ENCODE assay signal across 8 mouse cellular contexts in the genomic region with DNA sequence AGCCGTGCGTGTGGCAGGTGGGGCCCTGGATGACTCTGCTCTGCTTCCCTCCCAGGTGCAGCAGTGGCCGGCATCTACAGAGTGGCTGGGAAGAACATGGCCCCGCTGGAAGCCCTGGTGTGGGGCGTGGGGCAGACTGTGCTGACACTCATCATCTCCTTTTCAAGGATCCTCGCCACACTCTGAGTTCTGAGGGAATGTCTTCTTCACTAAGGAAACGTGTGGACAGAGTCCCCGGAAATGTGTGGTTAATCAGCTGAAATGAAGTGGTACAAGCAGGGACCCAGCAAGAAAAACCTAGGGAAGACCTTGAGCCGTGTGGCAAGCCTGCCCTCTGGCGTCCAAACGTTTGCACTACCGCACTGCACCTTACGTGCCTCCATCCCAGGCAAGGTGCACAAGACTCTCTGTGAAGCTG. TPM values are rescaled to one million over a fixed set of nuclear protein-coding genes. Genes with fewer than 3 reads are reported as not detected.
DNase-seq lines count a peak whose midpoint lies in the region; ATAC-seq and TF ChIP-seq lines count a peak whose summit lies in the region.

No protein-coding gene starts in this region.

- no peaks in the 10 kb centered on the region for H3K36me3 ChIP-seq in embryonic facial prominence, embryonic 11.5 days (replicated peaks; ENCODE audit: control insufficient read depth, insufficient read depth, low read depth, low read length)
- peaks cover 20% of the 10 kb centered on the region for H3K36me3 ChIP-seq in liver, postnatal 0 days (replicated peaks; ENCODE audit: insufficient read depth, low read length)

- H3K4me2 ChIP-seq in embryonic facial prominence, embryonic 11.5 days (ENCODE audit: low read depth, low read length) = no peak overlapping the region
- no peak overlapping the region for H3K4me2 ChIP-seq in liver, postnatal 0 days (ENCODE audit: low read depth, low read length)

- no peak for TF ChIP-seq EP300 in liver, postnatal 0 days (IDR thresholded peaks at IDR 0.05; ENCODE audit: low read depth)

- peak; percentile 70 for DNase-seq in adrenal gland, postnatal 25 days
- DNase-seq in embryonic facial prominence, embryonic 11.5 days (ENCODE audit: low spot score) = peak; percentile 79
- DNase-seq in heart, adult 9 months (ENCODE audit: low spot score in 2 of 2) = peak; percentile 54 to 60
- DNase-seq in kidney, postnatal 10 days = peak; percentile 82
- peak; percentile 82 for DNase-seq in liver, postnatal 0 days
- peak; percentile 82 for DNase-seq in thymus, postnatal 0 days (ENCODE audit: low spot score)

- H3K9me3 ChIP-seq in embryonic facial prominence, embryonic 11.5 days (replicated peaks; ENCODE audit: control insufficient read depth, low read length) = no peaks in the 10 kb centered on the region
- no peaks in the 10 kb centered on the region for H3K9me3 ChIP-seq in liver, postnatal 0 days (ENCODE audit: low read length)

- peak; percentile 86 for ATAC-seq in CD4-positive, CD25-positive, alpha-beta regulatory T cell, adult 4 months
- ATAC-seq in embryonic facial prominence, embryonic 11.5 days (replicated peaks; ENCODE audit: insufficient number of reproducible peaks, low FRiP score, low TSS enrichment, low read depth) = no peak
- ATAC-seq in liver, postnatal 0 days = peak; percentile 64
- ATAC-seq in neutrophil, adult 5-6 weeks (ENCODE audit: extremely low read depth, insufficient number of reproducible peaks, low FRiP score, poor library complexity, severe bottlenecking) = peak; percentile 92

- no peaks in the 10 kb centered on the region for H3K4me1 ChIP-seq in embryonic facial prominence, embryonic 11.5 days (ENCODE audit: control insufficient read depth, insufficient read depth, low read length)
- H3K4me1 ChIP-seq in liver, postnatal 0 days (ENCODE audit: insufficient read depth) = peaks cover 3% of the 10 kb centered on the region; the same call in 1 of the 2 replicates

- H3K4me3 ChIP-seq in embryonic facial prominence, embryonic 11.5 days (ENCODE audit: low read depth, low read length) = no peak overlapping the region
- no peak overlapping the region for H3K4me3 ChIP-seq in liver, postnatal 0 days (ENCODE audit: low read depth, low read length)

- TF ChIP-seq CTCF in liver, postnatal 0 days (IDR thresholded peaks at IDR 0.05; ENCODE audit: low read depth) = peak; percentile 97

- no peak overlapping the region for H3K27ac ChIP-seq in embryonic facial prominence, embryonic 11.5 days (replicated peaks; ENCODE audit: low read depth, low read length)
- H3K27ac ChIP-seq in liver, postnatal 0 days (ENCODE audit: low read depth) = no peak overlapping the region

- 23% methylated on average over 13 of the region's 13 CpGs for WGBS in embryonic facial prominence, embryonic 11.5 days
- WGBS in liver, postnatal 0 days (ENCODE audit: insufficient replicate concordance) = 27% methylated on average over 13 of the region's 13 CpGs

- H3K27me3 ChIP-seq in embryonic facial prominence, embryonic 11.5 days (ENCODE audit: control insufficient read depth, insufficient read depth, low read length) = no peaks in the 10 kb centered on the region
- no peaks in the 10 kb centered on the region for H3K27me3 ChIP-seq in liver, postnatal 0 days (ENCODE audit: insufficient read depth, low read length)

- H3K9ac ChIP-seq in embryonic facial prominence, embryonic 11.5 days (replicated peaks; ENCODE audit: low read length) = no peak overlapping the region
- no peak overlapping the region for H3K9ac ChIP-seq in liver, postnatal 0 days (replicated peaks)

RNA-seq across cellular contexts. Expression of gene Tmem170b, which starts 28.7 kb away (rescaled TPM):
- 10 to 100 TPM; 11.0 to 14.2 TPM for polyA plus RNA-seq in CD4-positive, CD25-positive, alpha-beta regulatory T cell, adult 4 months (2017; shearing (Covaris generic))
- 22.9 and 30.1 TPM in 2 replicates for total RNA-seq in adrenal gland, postnatal 25 days (2021)
- 11.5 and 12.9 TPM in 2 replicates for polyA plus RNA-seq in embryonic facial prominence, embryonic 11.5 days (2014; fragmentation: Nextera tagmentation; extraction: Ambion mirVana)
- polyA plus RNA-seq in liver, postnatal 0 days (2015; fragmentation: Nextera tagmentation; extraction: Ambion mirVana) = 4.6 and 5.7 TPM in 2 replicates
- 21.0 and 22.5 TPM in 2 replicates for total RNA-seq in neutrophil, adult 5-6 weeks (2017)
- polyA plus RNA-seq in thymus, postnatal 0 days (2015; fragmentation: Nextera tagmentation; extraction: Ambion mirVana) = 7.9 and 10.2 TPM in 2 replicates
